Mouse (Mus musculus) stomach, embryonic 14.5 days (tissue): ENCODE measurements at regions not wholly inside any gene's neighbourhood (a gene's known extent, or its start where the extent isn't known, plus 50 kb on each side); places are given as distances from the start of the nearest gene placed in this dataset.
A peak's percentile ranks its signal among the peaks of the same experiment; 100 is the strongest.

Source experiments
- ATAC-seq: fragments of 200-750 bp; cut with Nextera tagmentation; 2 replicates; pipeline ENCODE4 v1.8.0; 2017; ENCODE audit warnings: low read depth, moderate TSS enrichment; ENCODE audit not compliant: insufficient number of reproducible peaks, insufficient read depth, low FRiP score
- H3K27ac ChIP-seq: fragments of 300-500 bp; sonication (generic); 2 replicates; pipeline ENCODE4 v1.5.1; 2014; ENCODE audit warnings: mild to moderate bottlenecking, low read length, moderate library complexity, mixed read lengths
- H3K27me3 ChIP-seq: fragments of 300-500 bp; sonication (generic); 2 replicates; pipeline ENCODE4 v1.6.1; 2014; ENCODE audit warnings: low read length, control low read depth, mixed read lengths; ENCODE audit not compliant: control insufficient read depth, insufficient read depth
- H3K36me3 ChIP-seq: fragments of 300-500 bp; sonication (generic); 2 replicates; pipeline ENCODE4 v1.6.1; 2014; ENCODE audit warnings: mild to moderate bottlenecking, control low read depth, low read length, moderate library complexity, mixed read lengths; ENCODE audit not compliant: control insufficient read depth, insufficient read depth
- H3K4me1 ChIP-seq: fragments of 300-500 bp; sonication (generic); 2 replicates; pipeline ENCODE4 v1.6.1; 2014; ENCODE audit warnings: low read length, control low read depth, mixed read lengths; ENCODE audit not compliant: control insufficient read depth, insufficient read depth
- H3K4me2 ChIP-seq: fragments of 300-500 bp; sonication (generic); replicated peaks from 2 replicates; pipeline ENCODE4 v1.6.1; 2014; ENCODE audit warnings: low read depth, low read length, control low read depth
- H3K4me3 ChIP-seq: fragments of 300-500 bp; sonication (generic); 2 replicates; pipeline ENCODE4 v1.5.1; 2014; ENCODE audit warnings: low read depth, low read length, control low read depth
- H3K9ac ChIP-seq: fragments of 300-500 bp; sonication (generic); replicated peaks from 2 replicates; pipeline ENCODE4 v1.6.1; 2014; ENCODE audit warnings: low read depth, mild to moderate bottlenecking, control low read depth, low read length, moderate library complexity, mixed read lengths
- H3K9me3 ChIP-seq: fragments of 300-500 bp; sonication (generic); 2 replicates; pipeline ENCODE4 v1.6.1; 2016; ENCODE audit warnings: low read depth, low read length, control low read depth; ENCODE audit not compliant: control insufficient read depth
- WGBS: fragments of 180-500 bp; shearing (Covaris S2); extraction: QIAGEN DNeasy Blood & Tissue Kit; methylation state at CpG from one replicate; pipeline ENCODE4 v1.1.7; 2014; 5-methylcytosine and 5-hydroxymethylcytosine counted together

- no peaks in the 10 kb centered on the region for H3K9me3 ChIP-seq
These were observed 168.7 kb upstream of the Tbx18 start for GRCm38 (mm10) chr9:87899800-87900199.

DNA sequence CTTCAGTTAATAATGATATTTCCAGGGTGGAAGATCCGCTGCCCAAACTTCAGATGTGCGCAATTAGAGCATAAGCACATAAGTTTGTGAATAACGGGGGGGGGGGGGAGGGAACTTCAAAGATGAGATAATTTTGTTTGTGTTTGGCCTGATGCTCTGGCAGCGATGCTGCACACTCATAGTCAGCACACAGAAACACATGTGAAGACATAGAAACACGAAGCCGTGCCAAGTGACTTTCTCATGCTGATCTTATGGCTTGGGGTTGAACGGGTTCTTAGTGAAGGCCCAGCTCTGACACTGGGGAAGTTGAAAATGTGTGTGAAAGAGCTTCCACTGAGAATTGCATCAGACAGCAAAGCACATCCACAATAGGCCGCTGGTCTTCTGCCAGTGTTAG is 190.2 kb upstream of the Tbx18 start:
- no peak overlapping the region for H3K9ac ChIP-seq
- H3K27ac ChIP-seq: no peak overlapping the region
- H3K27me3 ChIP-seq: no peaks in the 10 kb centered on the region
- no peaks in the 10 kb centered on the region for H3K9me3 ChIP-seq
- H3K36me3 ChIP-seq: no peaks in the 10 kb centered on the region
- no peak for ATAC-seq
- H3K4me3 ChIP-seq: no peak overlapping the region
- H3K4me1 ChIP-seq: no peaks in the 10 kb centered on the region
- WGBS: 88% methylated on average over 8 of the region's 8 CpGs
- no peak overlapping the region for H3K4me2 ChIP-seq

More at GRCm38 (mm10) chr9:87899800-87900199, 168.7 kb upstream of the Tbx18 start:
- Histone ChIP-seq H3K4me2 (no peak overlapping the region), H3K36me3 (no peaks in the 10 kb centered on the region), H3K27me3 (no peaks in the 10 kb centered on the region), H3K4me1 (no peaks in the 10 kb centered on the region), H3K9ac (no peak overlapping the region), H3K4me3 (no peak overlapping the region), H3K27ac (no peak overlapping the region)
- WGBS: 89% methylated on average over 7 of the region's 7 CpGs
- ATAC-seq: no peak

- Histone ChIP-seq H3K27me3 (no peaks in the 10 kb centered on the region), H3K4me1 (no peaks in the 10 kb centered on the region), H3K9me3 (no peaks in the 10 kb centered on the region), H3K36me3 (no peaks in the 10 kb centered on the region), H3K9ac (no peak overlapping the region), H3K4me2 (no peak overlapping the region), H3K27ac (no peak overlapping the region), H3K4me3 (no peak overlapping the region)
- WGBS: 88% methylated on average over 4 of the region's 4 CpGs
- no peak for ATAC-seq
These were observed 194.1 kb upstream of the Tbx18 start for GRCm38 (mm10) chr9:87925151-87925550.

GRCm38 (mm10) chr9:87933230-87933629 is 202.2 kb upstream of the Tbx18 start:
- Histone ChIP-seq H3K27me3 (no peaks in the 10 kb centered on the region), H3K9me3 (no peaks in the 10 kb centered on the region), H3K36me3 (no peaks in the 10 kb centered on the region), H3K4me1 (no peaks in the 10 kb centered on the region), H3K9ac (no peak overlapping the region), H3K27ac (no peak overlapping the region), H3K4me2 (no peak overlapping the region), H3K4me3 (no peak overlapping the region)
- WGBS: 68% methylated on average over 5 of the region's 5 CpGs
- ATAC-seq: no peak

- Histone ChIP-seq H3K27ac (no peak overlapping the region), H3K4me2 (no peak overlapping the region), H3K9me3 (no peaks in the 10 kb centered on the region), H3K36me3 (no peaks in the 10 kb centered on the region), H3K4me3 (no peak overlapping the region), H3K9ac (no peak overlapping the region), H3K4me1 (no peaks in the 10 kb centered on the region), H3K27me3 (no peaks in the 10 kb centered on the region)
- ATAC-seq: no peak
- 68% methylated on average over 2 of the region's 2 CpGs for WGBS
These were observed 221.4 kb upstream of the Tbx18 start for GRCm38 (mm10) chr9:87952426-87952825.

DNA sequence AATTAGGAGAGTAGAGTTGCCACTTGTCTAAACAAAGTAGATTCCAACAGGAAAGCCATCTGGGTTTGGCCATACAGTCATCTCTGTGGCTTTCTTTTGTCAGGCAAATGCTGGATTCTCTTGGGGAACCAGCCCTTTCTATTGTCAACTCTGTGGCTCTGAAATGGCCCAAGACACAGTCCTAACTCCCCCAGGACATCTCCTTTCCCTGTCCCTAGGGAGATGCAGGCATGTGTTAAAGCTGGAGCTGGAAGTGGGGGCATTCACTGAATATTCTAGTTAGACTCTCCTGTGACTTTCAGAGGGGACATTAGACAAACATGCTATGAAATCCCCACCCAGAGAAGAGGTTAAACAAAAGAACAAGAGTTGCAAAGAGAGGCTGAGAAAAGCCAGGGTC is 223.9 kb upstream of the Tbx18 start:
- H3K9me3 ChIP-seq: no peaks in the 10 kb centered on the region
- H3K4me1 ChIP-seq: no peaks in the 10 kb centered on the region
- no peak overlapping the region for H3K27ac ChIP-seq
- ATAC-seq: no peak
- H3K36me3 ChIP-seq: no peaks in the 10 kb centered on the region
- no peak overlapping the region for H3K9ac ChIP-seq
- H3K4me2 ChIP-seq: no peak overlapping the region
- H3K4me3 ChIP-seq: no peak overlapping the region
- H3K27me3 ChIP-seq: no peaks in the 10 kb centered on the region

DNA sequence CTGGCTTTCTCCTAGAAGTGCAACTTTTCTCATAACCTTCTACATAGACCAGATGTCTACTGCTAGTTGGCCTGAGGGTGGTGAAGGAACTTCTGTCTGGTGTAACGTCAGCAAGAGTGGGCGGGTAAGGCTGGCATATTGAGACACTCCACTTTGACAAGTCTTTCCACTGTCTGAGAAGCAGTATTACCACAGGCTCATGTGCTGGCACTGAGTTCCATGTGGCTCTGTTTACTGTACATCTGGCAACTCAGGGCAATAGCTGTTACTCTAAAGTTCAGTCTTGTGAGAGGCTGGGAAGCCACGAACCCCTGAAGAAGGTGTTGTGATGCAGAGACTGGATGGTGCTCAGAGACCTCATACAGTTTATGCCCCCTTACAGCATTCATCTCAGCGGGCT is 230.7 kb upstream of the Tbx18 start:
- ATAC-seq: no peak
- Histone ChIP-seq H3K27me3 (no peaks in the 10 kb centered on the region), H3K4me2 (no peak overlapping the region), H3K4me1 (peaks cover 5% of the 10 kb centered on the region; the same call in 1 of the 2 replicates), H3K9me3 (no peaks in the 10 kb centered on the region), H3K9ac (no peak overlapping the region), H3K27ac (no peak overlapping the region), H3K36me3 (no peaks in the 10 kb centered on the region), H3K4me3 (no peak overlapping the region)
- WGBS: 91% methylated on average over 4 of the region's 4 CpGs

- ATAC-seq: no peak
- Histone ChIP-seq H3K4me1 (peaks cover 5% of the 10 kb centered on the region; the same call in 1 of the 2 replicates), H3K36me3 (no peaks in the 10 kb centered on the region), H3K27me3 (no peaks in the 10 kb centered on the region), H3K4me2 (no peak overlapping the region), H3K27ac (no peak overlapping the region), H3K9me3 (no peaks in the 10 kb centered on the region), H3K4me3 (no peak overlapping the region), H3K9ac (no peak overlapping the region)
- 59% methylated on average over 2 of the region's 2 CpGs for WGBS
These were observed 233.4 kb upstream of the Tbx18 start for GRCm38 (mm10) chr9:87964508-87964907.

GRCm38 (mm10) chr9:87965103-87965780 is 234.2 kb upstream of the Tbx18 start:
- H3K9me3 ChIP-seq: no peaks in the 10 kb centered on the region
- ATAC-seq: peak; percentile 69; the same call in 1 of the 2 replicates
- H3K36me3 ChIP-seq: no peaks in the 10 kb centered on the region
- WGBS: 21% methylated on average over 3 of the region's 3 CpGs
- H3K27me3 ChIP-seq: no peaks in the 10 kb centered on the region
- H3K9ac ChIP-seq: no peak overlapping the region
- H3K4me3 ChIP-seq: no peak overlapping the region
- no peak overlapping the region for H3K27ac ChIP-seq
- peaks cover 5% of the 10 kb centered on the region; the same call in 1 of the 2 replicates for H3K4me1 ChIP-seq
- H3K4me2 ChIP-seq: no peak overlapping the region
